Mouse (Mus musculus) liver, embryonic 14.5 days (tissue): ENCODE measurements around the gene Lrrc66. TPM values are rescaled to one million over a fixed set of nuclear protein-coding genes. Genes with fewer than 3 reads are reported as not detected.

Experiments used
- ATAC-seq: fragments of 200-750 bp; cut with Nextera tagmentation; 2 replicates; pipeline ENCODE4 v1.8.0; 2017; ENCODE audit warnings: moderate number of reproducible peaks, mild to moderate bottlenecking, moderate library complexity; ENCODE audit not compliant: insufficient read depth
- DNase-seq, 3 experiments: peaks; one replicate each; pipeline ENCODE4 v3.0.0-alpha.2; 2012 to 2013; ENCODE audit warnings: low read depth in 3 of 3, low spot score in 3 of 3
- H3K27ac ChIP-seq: fragments of 300-500 bp; sonication (generic); 2 replicates; pipeline ENCODE4 v1.5.1; 2014; ENCODE audit warnings: moderate library complexity, mild to moderate bottlenecking, control low read depth, inconsistent platforms
- H3K27me3 ChIP-seq: fragments of 300-500 bp; sonication (generic); 2 replicates; pipeline ENCODE4 v1.6.1; 2014; ENCODE audit warnings: mild to moderate bottlenecking, low read length, moderate library complexity; ENCODE audit not compliant: control insufficient read depth, insufficient read depth
- H3K36me3 ChIP-seq: fragments of 300-500 bp; sonication (generic); replicated peaks from 2 replicates; pipeline ENCODE4 v1.6.1; 2014; ENCODE audit warnings: low read depth; ENCODE audit not compliant: control insufficient read depth, insufficient read depth
- H3K4me1 ChIP-seq, 2 experiments: fragments of 200-500 bp in 1 of 2; fragments of 300-500 bp in 1 of 2; sonication (generic) in 1 of 2; replicated peaks; 2 replicates each; pipeline ENCODE4 v1.6.1; 2012 to 2014; ENCODE audit warnings: antibody characterized with exemption in 1 of 2, inconsistent platforms in 1 of 2, low read length in 1 of 2; ENCODE audit not compliant: control insufficient read depth in 2 of 2, insufficient read depth in 2 of 2
- H3K4me2 ChIP-seq: fragments of 300-500 bp; sonication (generic); 2 replicates; pipeline ENCODE4 v1.6.1; 2014; ENCODE audit warnings: low read depth, mild to moderate bottlenecking, control low read depth, moderate library complexity
- H3K4me3 ChIP-seq, 2 experiments: fragments of 200-500 bp in 1 of 2; fragments of 300-500 bp in 1 of 2; sonication (generic) in 1 of 2; 2 replicates each; pipeline ENCODE4 v1.5.1; 2012 to 2014; ENCODE audit warnings: low read depth in 2 of 2, low read length in 2 of 2, mild to moderate bottlenecking in 2 of 2, control low read depth in 1 of 2, inconsistent platforms in 1 of 2, moderate library complexity in 1 of 2; ENCODE audit not compliant: insufficient read depth in 1 of 2
- H3K9ac ChIP-seq: fragments of 300-500 bp; sonication (generic); replicated peaks from 2 replicates; pipeline ENCODE4 v1.6.1; 2014; ENCODE audit warnings: mild to moderate bottlenecking, control low read depth, moderate library complexity
- H3K9me3 ChIP-seq: fragments of 300-500 bp; sonication (generic); 2 replicates; pipeline ENCODE4 v1.6.1; 2016; ENCODE audit warnings: low read length, mixed read lengths; ENCODE audit not compliant: control insufficient read depth
- CTCF ChIP-seq: IDR thresholded peaks from 2 replicates; pipeline ENCODE4 v1.5.1; 2016; ENCODE audit warnings: antibody characterized with exemption, low read depth, control low read depth
- EP300 ChIP-seq: IDR thresholded peaks from 2 replicates; pipeline ENCODE4 v1.6.1; 2016; ENCODE audit warnings: antibody characterized with exemption, low read depth
- WGBS: fragments of 180-500 bp; shearing (Covaris S2); extraction: QIAGEN DNeasy Blood & Tissue Kit; methylation state at CpG from one replicate; pipeline ENCODE4 v1.1.7; 2014; ENCODE audit not compliant: insufficient replicate concordance; 5-methylcytosine and 5-hydroxymethylcytosine counted together
- polyA plus RNA-seq, 2 experiments: library from polyadenylated mRNA; depleted of rRNA in 1 of 2; stranded (reverse) in 1 of 2; unstranded in 1 of 2; fragments of >200 nt; fragmentation: Nextera tagmentation in 1 of 2; extraction: Ambion mirVana in 1 of 2; gene quantifications; 2 replicates each; pipeline versions ENCODE4 v1.2.1 to v1.2.3; 2012 to 2014

Lrrc66 gene
- polyA plus RNA-seq, 2 experiments: 0.04 TPM; not detected in 1

- Histone ChIP-seq H3K4me2 (no peak overlapping the region), H3K36me3 (no peaks in the 10 kb centered on the region), H3K4me3 (no peak overlapping the region), H3K27ac (no peak overlapping the region), H3K27me3 (no peaks in the 10 kb centered on the region), H3K4me1 (no peaks in the 10 kb centered on the region), H3K9ac (no peak overlapping the region), H3K9me3 (no peaks in the 10 kb centered on the region)
- no peak for TF ChIP-seq EP300
- no peak for TF ChIP-seq CTCF
- DNase-seq: no peak
- WGBS: 30% methylated on average over 7 of the region's 7 CpGs
- no peak for ATAC-seq
These were observed 17.1 kb downstream of the Lrrc66 start for GRCm38 (mm10) chr5:73615211-73615610.

GRCm38 (mm10) chr5:73613296-73613695 is 19.0 kb downstream of the Lrrc66 start:
- Histone ChIP-seq H3K4me2 (no peak overlapping the region), H3K27ac (no peak overlapping the region), H3K36me3 (no peaks in the 10 kb centered on the region), H3K9me3 (no peaks in the 10 kb centered on the region), H3K4me1 (no peaks in the 10 kb centered on the region), H3K9ac (no peak overlapping the region), H3K4me3 (no peak overlapping the region), H3K27me3 (no peaks in the 10 kb centered on the region)
- ATAC-seq: no peak
- WGBS: 67% methylated on average over 8 of the region's 8 CpGs
- TF ChIP-seq CTCF (no peak), EP300 (no peak)
- DNase-seq: no peak

GRCm38 (mm10) chr5:73611071-73611470 is 21.3 kb downstream of the Lrrc66 start:
- Histone ChIP-seq H3K9me3 (no peaks in the 10 kb centered on the region), H3K27ac (no peak overlapping the region), H3K4me3 (no peak overlapping the region), H3K4me1 (no peaks in the 10 kb centered on the region), H3K4me2 (no peak overlapping the region), H3K36me3 (no peaks in the 10 kb centered on the region), H3K27me3 (no peaks in the 10 kb centered on the region), H3K9ac (no peak overlapping the region)
- 73% methylated on average over 4 of the region's 4 CpGs for WGBS
- DNase-seq (no peak), ATAC-seq (no peak)
- TF ChIP-seq EP300 (no peak), CTCF (no peak)

- WGBS: 60% methylated on average over 6 of the region's 6 CpGs
- no peaks in the 10 kb centered on the region for H3K36me3 ChIP-seq
- no peak overlapping the region for H3K4me3 ChIP-seq
- H3K4me2 ChIP-seq: no peak overlapping the region
- TF ChIP-seq EP300: no peak
- no peak for TF ChIP-seq CTCF
- H3K4me1 ChIP-seq: no peaks in the 10 kb centered on the region
- H3K27me3 ChIP-seq: no peaks in the 10 kb centered on the region
- no peak overlapping the region for H3K9ac ChIP-seq
- H3K9me3 ChIP-seq: no peaks in the 10 kb centered on the region
- ATAC-seq (no peak), DNase-seq (no peak)
- no peak overlapping the region for H3K27ac ChIP-seq
These were observed 27.4 kb downstream of the Lrrc66 start for GRCm38 (mm10) chr5:73604964-73605363.

GRCm38 (mm10) chr5:73604542-73604941 is 27.8 kb downstream of the Lrrc66 start:
- TF ChIP-seq EP300 (no peak), CTCF (no peak)
- H3K9ac ChIP-seq: no peak overlapping the region
- no peaks in the 10 kb centered on the region for H3K36me3 ChIP-seq
- 69% methylated on average over 6 of the region's 6 CpGs for WGBS
- no peaks in the 10 kb centered on the region for H3K27me3 ChIP-seq
- H3K9me3 ChIP-seq: no peaks in the 10 kb centered on the region
- H3K27ac ChIP-seq: no peak overlapping the region
- H3K4me3 ChIP-seq: no peak overlapping the region
- H3K4me2 ChIP-seq: no peak overlapping the region
- H3K4me1 ChIP-seq: no peaks in the 10 kb centered on the region
- ATAC-seq: no peak
- DNase-seq: no peak

- 48% methylated on average over 3 of the region's 3 CpGs for WGBS
- no peak overlapping the region for H3K4me3 ChIP-seq
- H3K9ac ChIP-seq: no peak overlapping the region
- H3K27me3 ChIP-seq: no peaks in the 10 kb centered on the region
- DNase-seq: no peak
- H3K4me1 ChIP-seq: no peaks in the 10 kb centered on the region
- H3K27ac ChIP-seq: no peak overlapping the region
- no peak overlapping the region for H3K4me2 ChIP-seq
- H3K36me3 ChIP-seq: no peaks in the 10 kb centered on the region
- TF ChIP-seq EP300 (no peak), CTCF (no peak)
- no peaks in the 10 kb centered on the region for H3K9me3 ChIP-seq
- no peak for ATAC-seq
These were observed 29.5 kb downstream of the Lrrc66 start for GRCm38 (mm10) chr5:73602865-73603264.
